Mouse (Mus musculus): ENCODE data around the gene Rph3al. TPM values are rescaled to one million over a fixed set of nuclear protein-coding genes. Genes with fewer than 3 reads are reported as not detected.

Rph3al gene
- polyA plus RNA-seq, 1 experiment from 2014 or later = 2.6 TPM

GRCm38 (mm10) chr11:75922741-75923140 is 15.5 kb downstream of the Rph3al start:
- Histone ChIP-seq H3K4me2 (replicated peaks) (no peak overlapping the region), H3K27ac (no peak overlapping the region)

GRCm38 (mm10) chr11:75919139-75919538 is 19.1 kb downstream of the Rph3al start:
- Histone ChIP-seq H3K9ac (no peak overlapping the region), H3K27ac (no peak overlapping the region), H3K9me3 (no peaks in the 10 kb centered on the region), H3K4me1 (peaks cover 18% of the 10 kb centered on the region; the same call in 1 of the 2 replicates), H3K27me3 (no peaks in the 10 kb centered on the region), H3K4me2 (replicated peaks) (no peak overlapping the region), H3K4me3 (no peak overlapping the region), H3K36me3 (no peaks in the 10 kb centered on the region)
- no peak for ATAC-seq (ENCODE audit: low FRiP score, low read depth)
- WGBS = 85% methylated on average over 6 of the region's 6 CpGs

More at GRCm38 (mm10) chr11:75922741-75923140, 15.5 kb downstream of the Rph3al start:
- Histone ChIP-seq H3K27me3 (no peaks in the 10 kb centered on the region), H3K9ac (no peak overlapping the region), H3K4me3 (no peak overlapping the region), H3K9me3 (no peaks in the 10 kb centered on the region), H3K36me3 (no peaks in the 10 kb centered on the region), H3K4me1 (peaks cover 36% of the 10 kb centered on the region)
- WGBS = 83% methylated on average over 4 of the region's 4 CpGs
- ATAC-seq (ENCODE audit: low FRiP score, low read depth) = no peak

GRCm38 (mm10) chr11:75917340-75917739 is 20.9 kb downstream of the Rph3al start:
- Histone ChIP-seq H3K27ac (no peak overlapping the region), H3K36me3 (no peaks in the 10 kb centered on the region)
- 79% methylated on average over 3 of the region's 3 CpGs for WGBS

GRCm38 (mm10) chr11:75913953-75914352 is 24.3 kb downstream of the Rph3al start:
- ATAC-seq (ENCODE audit: low FRiP score, low read depth) = no peak
- Histone ChIP-seq H3K4me2 (replicated peaks) (no peak overlapping the region), H3K36me3 (no peaks in the 10 kb centered on the region), H3K27me3 (no peaks in the 10 kb centered on the region), H3K4me3 (no peak overlapping the region), H3K9me3 (peaks cover 5% of the 10 kb centered on the region), H3K27ac (no peak overlapping the region), H3K9ac (no peak overlapping the region), H3K4me1 (no peaks in the 10 kb centered on the region; the same call in 1 of the 2 replicates)
- WGBS = 59% methylated on average over 3 of the region's 3 CpGs

More at GRCm38 (mm10) chr11:75917340-75917739, 20.9 kb downstream of the Rph3al start:
- no peaks in the 10 kb centered on the region for H3K27me3 ChIP-seq
- H3K9me3 ChIP-seq = no peaks in the 10 kb centered on the region
- no peak for ATAC-seq (ENCODE audit: low FRiP score, low read depth)
- H3K4me3 ChIP-seq = no peak overlapping the region
- no peak overlapping the region for H3K4me2 ChIP-seq (replicated peaks)
- no peak overlapping the region for H3K9ac ChIP-seq
- peaks cover 9% of the 10 kb centered on the region for H3K4me1 ChIP-seq

GRCm38 (mm10) chr11:75912944-75913657 is 25.1 kb downstream of the Rph3al start:
- Histone ChIP-seq H3K4me3 (no peak overlapping the region), H3K27me3 (no peaks in the 10 kb centered on the region), H3K27ac (no peak overlapping the region), H3K4me1 (no peaks in the 10 kb centered on the region; the same call in 1 of the 2 replicates), H3K9me3 (peaks cover 5% of the 10 kb centered on the region), H3K36me3 (no peaks in the 10 kb centered on the region), H3K4me2 (replicated peaks) (no peak overlapping the region), H3K9ac (no peak overlapping the region)
- ATAC-seq (ENCODE audit: low FRiP score, low read depth) = no peak
- WGBS = 44% methylated on average over 10 of the region's 10 CpGs

- no peak for ATAC-seq (ENCODE audit: low FRiP score, low read depth)
- 96% methylated on average over 1 of the region's 1 CpGs for WGBS
- no peaks in the 10 kb centered on the region for H3K36me3 ChIP-seq
- peaks cover 5% of the 10 kb centered on the region for H3K9me3 ChIP-seq
- no peak overlapping the region for H3K9ac ChIP-seq
- no peak overlapping the region for H3K4me3 ChIP-seq
- H3K4me2 ChIP-seq (replicated peaks) = no peak overlapping the region
- no peaks in the 10 kb centered on the region; the same call in 1 of the 2 replicates for H3K4me1 ChIP-seq
- H3K27me3 ChIP-seq = no peaks in the 10 kb centered on the region
- no peak overlapping the region for H3K27ac ChIP-seq
Observed at GRCm38 (mm10) chr11:75911962-75912361, 26.3 kb downstream of the Rph3al start.

- no peak overlapping the region for H3K27ac ChIP-seq
- 83% methylated on average over 9 of the region's 9 CpGs for WGBS
- peaks cover 5% of the 10 kb centered on the region for H3K9me3 ChIP-seq
- H3K36me3 ChIP-seq = no peaks in the 10 kb centered on the region
- peaks cover 4% of the 10 kb centered on the region; the same call in 1 of the 2 replicates for H3K27me3 ChIP-seq
- no peak overlapping the region for H3K4me2 ChIP-seq (replicated peaks)
- peaks cover 3% of the 10 kb centered on the region for H3K4me1 ChIP-seq
- no peak for ATAC-seq (ENCODE audit: low FRiP score, low read depth)
- no peak overlapping the region for H3K4me3 ChIP-seq
- H3K9ac ChIP-seq = no peak overlapping the region
Observed at GRCm38 (mm10) chr11:75909702-75910429, 28.4 kb downstream of the Rph3al start.

GRCm38 (mm10) chr11:75907406-75907805 is 30.8 kb downstream of the Rph3al start:
- H3K4me2 ChIP-seq (replicated peaks) = no peak overlapping the region
- peaks cover 6% of the 10 kb centered on the region; the same call in 1 of the 2 replicates for H3K4me1 ChIP-seq
- H3K9me3 ChIP-seq = peaks cover 9% of the 10 kb centered on the region
- WGBS = 78% methylated on average over 4 of the region's 4 CpGs
- no peaks in the 10 kb centered on the region for H3K36me3 ChIP-seq
- H3K4me3 ChIP-seq = no peak overlapping the region
- H3K27me3 ChIP-seq = peaks cover 4% of the 10 kb centered on the region; the same call in 1 of the 2 replicates
- no peak for ATAC-seq (ENCODE audit: low FRiP score, low read depth)
- H3K27ac ChIP-seq = no peak overlapping the region
- no peak overlapping the region for H3K9ac ChIP-seq

- H3K4me2 ChIP-seq (replicated peaks) = no peak overlapping the region
- no peak overlapping the region for H3K9ac ChIP-seq
- WGBS = 62% methylated on average over 12 of the region's 12 CpGs
- no peaks in the 10 kb centered on the region for H3K36me3 ChIP-seq
- H3K27me3 ChIP-seq = peaks cover 4% of the 10 kb centered on the region; the same call in 1 of the 2 replicates
- H3K9me3 ChIP-seq = peaks cover 4% of the 10 kb centered on the region
- peaks cover 6% of the 10 kb centered on the region; the same call in 1 of the 2 replicates for H3K4me1 ChIP-seq
- ATAC-seq (ENCODE audit: low FRiP score, low read depth) = no peak
- no peak overlapping the region for H3K4me3 ChIP-seq
- H3K27ac ChIP-seq = no peak overlapping the region
Observed at GRCm38 (mm10) chr11:75906556-75906955, 31.7 kb downstream of the Rph3al start.

GRCm38 (mm10) chr11:75904982-75905381 is 33.2 kb downstream of the Rph3al start:
- Histone ChIP-seq H3K27me3 (peaks cover 12% of the 10 kb centered on the region; the same call in 1 of the 2 replicates), H3K36me3 (no peaks in the 10 kb centered on the region), H3K4me2 (replicated peaks) (no peak overlapping the region), H3K9me3 (peaks cover 4% of the 10 kb centered on the region; the same call in 1 of the 2 replicates), H3K4me1 (peaks cover 6% of the 10 kb centered on the region; the same call in 1 of the 2 replicates), H3K4me3 (no peak overlapping the region), H3K27ac (no peak overlapping the region), H3K9ac (no peak overlapping the region)
- no peak for ATAC-seq (ENCODE audit: low FRiP score, low read depth)
- 79% methylated on average over 6 of the region's 6 CpGs for WGBS

GRCm38 (mm10) chr11:75904501-75904900 is 33.7 kb downstream of the Rph3al start:
- H3K27ac ChIP-seq = no peak overlapping the region
- ATAC-seq (ENCODE audit: low FRiP score, low read depth) = no peak
- no peak overlapping the region for H3K4me2 ChIP-seq (replicated peaks)
- H3K9ac ChIP-seq = no peak overlapping the region; the same call in 1 of the 2 replicates
- 45% methylated on average over 5 of the region's 5 CpGs for WGBS
- peaks cover 6% of the 10 kb centered on the region; the same call in 1 of the 2 replicates for H3K4me1 ChIP-seq
- no peak overlapping the region for H3K4me3 ChIP-seq
- no peaks in the 10 kb centered on the region for H3K36me3 ChIP-seq
- H3K9me3 ChIP-seq = peaks cover 4% of the 10 kb centered on the region; the same call in 1 of the 2 replicates
- peaks cover 12% of the 10 kb centered on the region; the same call in 1 of the 2 replicates for H3K27me3 ChIP-seq

GRCm38 (mm10) chr11:75903486-75903885 is 34.7 kb downstream of the Rph3al start:
- Histone ChIP-seq H3K4me1 (peaks cover 6% of the 10 kb centered on the region; the same call in 1 of the 2 replicates), H3K27me3 (peaks cover 12% of the 10 kb centered on the region; the same call in 1 of the 2 replicates), H3K4me2 (replicated peaks) (no peak overlapping the region), H3K9me3 (peaks cover 4% of the 10 kb centered on the region; the same call in 1 of the 2 replicates), H3K4me3 (no peak overlapping the region), H3K9ac (no peak overlapping the region), H3K27ac (no peak overlapping the region), H3K36me3 (no peaks in the 10 kb centered on the region)
- no peak for ATAC-seq (ENCODE audit: low FRiP score, low read depth)
- WGBS = 74% methylated on average over 3 of the region's 3 CpGs

Measured in limb, embryonic 13.5 days (tissue).